Mouse (Mus musculus): ENCODE data around the gene Ccdc8. TPM values are rescaled to one million over a fixed set of nuclear protein-coding genes. Genes with fewer than 3 reads are reported as not detected.
A peak's percentile ranks its signal among the peaks of the same experiment; 100 is the strongest.
"Not testable (repeated sequence)": the region's sequence is repeated elsewhere in the genome, so short reads cannot be mapped to it uniquely, and the experiment has no call there.

Gene Ccdc8
- polyA plus RNA-seq, 1 experiment from 2014 or later, result 28.1 TPM

DNA sequence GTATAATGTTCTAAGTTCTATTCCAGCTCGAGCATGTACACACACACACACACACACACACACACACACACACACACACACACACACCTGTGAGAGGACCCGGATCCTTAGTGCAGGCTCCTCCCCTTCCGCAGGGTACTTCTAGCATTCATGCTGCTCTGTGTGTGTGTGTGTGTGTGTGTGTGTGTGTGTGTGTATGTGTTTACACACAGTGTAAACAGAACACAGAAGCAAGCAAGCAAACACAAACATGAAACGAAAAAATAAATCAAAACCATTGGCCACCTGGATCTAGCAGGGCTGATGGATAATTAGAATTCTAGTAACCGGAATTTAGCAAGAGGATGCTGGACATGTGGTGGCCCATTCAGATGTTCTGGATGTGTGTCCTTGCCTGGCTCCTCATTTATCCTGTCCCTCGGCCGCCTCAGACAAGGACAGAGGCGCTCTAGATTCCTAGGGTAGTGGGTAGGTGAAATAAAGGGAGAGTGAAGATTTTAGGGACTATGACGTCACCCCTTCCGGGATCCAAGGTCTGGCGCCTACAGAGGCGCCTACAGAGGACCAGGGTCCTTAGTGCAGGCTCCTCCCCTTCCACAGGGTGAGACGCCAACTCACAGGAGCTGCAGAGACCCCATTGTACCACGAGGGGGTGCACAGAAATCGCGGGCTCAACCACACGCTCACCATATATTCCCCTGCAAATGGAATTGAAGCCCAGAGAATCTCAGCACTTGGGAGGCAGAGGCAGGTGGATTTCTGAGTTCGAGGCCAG, 41.5 kb upstream of the Ccdc8 start:
- peak; percentile 77 for ATAC-seq
- H3K9ac ChIP-seq, result no peak overlapping the region
- H3K4me3 ChIP-seq (replicated peaks), result no peak overlapping the region
- no peak overlapping the region for H3K27ac ChIP-seq
- H3K4me1 ChIP-seq (replicated peaks), result peaks cover 37% of the 10 kb centered on the region
- 22% methylated on average over 18 of the region's 18 CpGs for WGBS
- H3K36me3 ChIP-seq, result no peaks in the 10 kb centered on the region
- no peaks in the 10 kb centered on the region for H3K9me3 ChIP-seq
- no peak overlapping the region; the same call in 1 of the 2 replicates for H3K4me2 ChIP-seq (replicated peaks)
- peaks cover 26% of the 10 kb centered on the region for H3K27me3 ChIP-seq (replicated peaks)

DNA sequence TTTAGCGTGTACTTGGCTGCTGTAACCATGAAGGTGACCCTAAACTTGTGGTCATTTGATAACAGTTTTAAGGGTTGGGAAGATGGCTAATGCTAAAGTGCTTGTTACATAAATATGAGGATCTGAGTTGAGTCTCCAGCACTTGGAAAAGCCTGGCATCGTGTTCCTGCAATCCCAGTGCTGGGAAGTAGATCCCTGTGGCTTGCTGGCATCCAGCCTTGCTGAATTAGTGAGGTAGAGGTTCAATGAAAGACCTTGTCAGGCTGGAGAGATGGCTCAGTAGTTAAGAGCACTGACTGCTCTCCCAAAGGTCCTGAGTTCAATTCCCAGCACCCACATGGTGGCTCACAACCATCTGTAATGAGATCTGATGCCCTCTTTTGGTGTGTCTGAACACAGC, 38.7 kb upstream of the Ccdc8 start:
- H3K27ac ChIP-seq; H3K36me3 ChIP-seq; ATAC-seq; H3K4me3 ChIP-seq (replicated peaks); H3K9me3 ChIP-seq; H3K4me2 ChIP-seq (replicated peaks); H3K9ac ChIP-seq: not testable (repeated sequence)
- peaks cover 12% of the 10 kb centered on the region for H3K4me1 ChIP-seq (replicated peaks)
- peaks cover 11% of the 10 kb centered on the region for H3K27me3 ChIP-seq (replicated peaks)
- WGBS, result 65% methylated on average over 2 of the region's 2 CpGs

GRCm38 (mm10) chr7:16955712-16956111, 36.8 kb upstream of the Ccdc8 start:
- no peak overlapping the region for H3K9ac ChIP-seq
- H3K27me3 ChIP-seq (replicated peaks), result no peaks in the 10 kb centered on the region
- no peak overlapping the region for H3K4me2 ChIP-seq (replicated peaks)
- H3K27ac ChIP-seq, result no peak overlapping the region
- no peaks in the 10 kb centered on the region for H3K9me3 ChIP-seq
- 66% methylated on average over 4 of the region's 4 CpGs for WGBS
- no peak for ATAC-seq
- no peak overlapping the region for H3K4me3 ChIP-seq (replicated peaks)
- 0 out of 2 replicates have a peak, but pooled peaks cover 3% of the 10 kb centered on the region for H3K4me1 ChIP-seq (replicated peaks)
- no peaks in the 10 kb centered on the region for H3K36me3 ChIP-seq

DNA sequence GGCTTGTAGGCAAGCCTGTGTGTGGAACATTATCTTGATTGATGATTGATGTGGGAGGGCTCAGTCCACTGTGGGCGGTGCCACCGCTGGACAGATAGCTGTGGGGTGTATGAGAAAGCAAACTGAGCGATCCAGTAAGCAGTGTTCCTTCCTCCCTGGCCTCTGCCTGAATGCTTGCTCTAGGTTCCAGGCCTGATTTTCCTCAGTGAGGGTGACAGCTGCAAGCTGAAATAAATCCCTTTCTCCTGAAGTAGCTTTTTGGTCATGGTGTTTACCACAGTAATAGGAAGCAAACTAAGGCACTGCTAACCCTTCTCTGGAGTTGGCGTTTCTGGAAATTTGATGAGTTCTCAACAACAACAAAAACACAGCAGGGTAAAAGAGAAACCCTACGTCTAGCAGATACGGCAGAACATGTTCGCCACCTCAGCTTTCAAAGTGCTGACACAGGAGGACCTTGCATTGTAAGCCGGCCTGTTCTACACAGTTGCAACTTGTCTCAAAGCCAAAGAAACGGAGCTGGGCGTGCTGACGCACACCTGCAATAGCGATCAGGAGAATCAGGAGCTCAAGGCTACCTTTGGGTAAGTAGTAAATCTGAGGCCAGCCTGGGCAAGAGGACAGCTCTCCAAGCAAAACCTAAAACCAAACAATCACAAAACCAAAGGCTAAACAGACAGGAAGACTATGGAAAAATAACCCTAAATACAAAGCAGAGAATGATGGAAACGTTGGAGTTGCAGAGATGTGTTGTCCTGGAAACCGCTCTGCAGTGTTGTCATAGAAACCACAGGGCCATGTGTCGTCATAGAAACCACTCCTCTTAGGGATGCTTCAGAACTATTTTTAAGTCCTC, 35.9 kb upstream of the Ccdc8 start:
- 73% methylated on average over 15 of the region's 15 CpGs for WGBS
- H3K4me3 ChIP-seq (replicated peaks), result no peak overlapping the region
- no peak for ATAC-seq
- H3K9ac ChIP-seq, result no peak overlapping the region
- no peak overlapping the region for H3K4me2 ChIP-seq (replicated peaks)
- no peaks in the 10 kb centered on the region for H3K36me3 ChIP-seq
- H3K27ac ChIP-seq, result no peak overlapping the region
- no peaks in the 10 kb centered on the region for H3K27me3 ChIP-seq (replicated peaks)
- H3K4me1 ChIP-seq (replicated peaks), result no peaks in the 10 kb centered on the region
- no peaks in the 10 kb centered on the region for H3K9me3 ChIP-seq

DNA sequence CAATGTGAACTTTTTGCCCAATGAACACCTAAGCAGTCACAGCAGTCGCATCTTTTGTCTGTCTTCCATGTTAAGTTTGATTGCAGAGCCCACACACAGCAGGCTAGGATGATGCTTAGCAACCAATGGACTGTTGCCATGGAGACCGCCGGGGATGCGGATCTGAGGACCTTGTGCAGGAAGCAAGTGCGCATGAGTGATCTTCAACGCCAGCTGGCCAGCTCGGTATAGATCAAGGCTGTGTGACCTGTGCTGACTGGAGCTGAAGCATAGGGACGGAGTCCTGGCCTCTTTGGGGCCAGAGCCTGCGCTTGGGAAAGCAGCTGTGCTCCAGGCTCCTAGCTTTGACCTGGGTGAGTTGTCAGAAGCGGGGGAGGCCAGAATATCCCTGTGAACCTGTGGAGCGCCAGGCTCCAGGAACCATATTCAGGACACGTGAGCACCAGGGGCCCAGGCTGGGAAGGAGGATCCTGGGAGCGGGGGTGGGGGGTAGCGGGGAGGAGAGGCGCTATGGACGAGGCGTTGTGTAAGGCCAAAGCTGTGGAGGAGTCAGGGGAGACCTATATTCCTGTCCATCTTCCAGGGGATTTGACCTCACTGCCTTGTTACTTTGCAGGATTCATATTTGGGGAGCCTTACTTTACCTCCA, 32.8 kb upstream of the Ccdc8 start, which contains the start of gene Pnmal1:
Gene Pnmal1, plus strand, starts transcription at position 141 of the 649 bp plus-strand sequence.
- H3K4me2 ChIP-seq (replicated peaks), result peak within 1 kb of the TSS; percentile 18; the same call in 1 of the 2 replicates
- ATAC-seq, result peak; percentile 52
- H3K27me3 ChIP-seq (replicated peaks), result no peaks in the 10 kb centered on the region
- no peaks in the 10 kb centered on the region for H3K4me1 ChIP-seq (replicated peaks)
- WGBS, result 25% methylated on average over 17 of the region's 17 CpGs
- no peak within 1 kb of the TSS for H3K27ac ChIP-seq
- no peaks in the 10 kb centered on the region for H3K9me3 ChIP-seq
- H3K4me3 ChIP-seq (replicated peaks), result no peak within 1 kb of the TSS
- no peaks in the 10 kb centered on the region for H3K36me3 ChIP-seq
- 0 out of 2 replicates have a peak within 1 kb of the TSS, but pooled peaks have one; percentile 5 for H3K9ac ChIP-seq

DNA sequence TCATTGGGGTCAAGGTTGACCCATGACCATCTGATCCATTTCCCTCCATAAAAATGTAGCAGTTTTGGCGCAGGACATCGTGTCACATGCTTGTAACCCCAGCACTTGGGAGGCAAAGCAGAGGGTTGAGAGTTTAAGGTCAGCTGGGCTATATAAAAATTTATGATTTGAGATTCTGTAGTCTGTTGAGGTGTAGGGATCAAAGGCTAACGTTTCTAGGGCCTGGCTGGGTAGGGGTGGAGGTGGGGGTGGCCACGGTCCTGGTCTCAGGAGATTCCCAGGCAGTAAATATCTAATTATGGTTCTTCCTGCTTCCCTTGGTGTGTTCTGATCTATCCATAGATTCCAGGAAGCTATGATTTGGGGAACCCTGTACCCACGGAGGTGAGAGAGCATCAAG, 30.8 kb upstream of the Ccdc8 start:
- Histone ChIP-seq H3K9ac (no peak overlapping the region), H3K9me3 (no peaks in the 10 kb centered on the region), H3K36me3 (no peaks in the 10 kb centered on the region), H3K4me3 (replicated peaks) (no peak overlapping the region), H3K4me1 (replicated peaks) (no peaks in the 10 kb centered on the region), H3K27ac (no peak overlapping the region), H3K4me2 (replicated peaks) (no peak overlapping the region), H3K27me3 (replicated peaks) (no peaks in the 10 kb centered on the region)
- peak; percentile 51 for ATAC-seq
- WGBS, result 56% methylated on average over 5 of the region's 5 CpGs

DNA sequence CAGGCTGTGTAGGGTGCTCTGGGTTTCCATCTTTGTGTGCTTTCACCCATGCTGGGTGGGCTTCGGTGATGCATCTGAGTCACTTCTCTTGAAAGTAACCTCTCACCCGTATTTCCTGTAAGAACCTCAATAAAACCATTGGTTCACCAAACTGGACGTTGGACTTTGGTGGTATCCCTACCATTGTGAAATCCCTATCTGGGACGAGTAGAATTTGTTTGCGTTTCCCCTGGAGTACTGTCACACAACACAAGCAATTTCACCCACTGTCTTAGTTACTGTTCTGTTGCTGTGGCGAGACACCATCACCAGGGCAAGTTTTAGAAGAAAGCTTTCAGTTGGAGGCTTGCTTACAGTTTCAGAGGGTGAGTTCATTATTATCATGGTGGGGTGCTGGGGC, 24.1 kb upstream of the Ccdc8 start:
- Histone ChIP-seq H3K27ac (no peak overlapping the region), H3K9ac (no peak overlapping the region), H3K4me2 (replicated peaks) (no peak overlapping the region), H3K27me3 (replicated peaks) (no peaks in the 10 kb centered on the region), H3K9me3 (no peaks in the 10 kb centered on the region), H3K36me3 (no peaks in the 10 kb centered on the region), H3K4me1 (replicated peaks) (no peaks in the 10 kb centered on the region), H3K4me3 (replicated peaks) (no peak overlapping the region)
- 80% methylated on average over 6 of the region's 6 CpGs for WGBS
- no peak for ATAC-seq

GRCm38 (mm10) chr7:16971160-16971559, 21.3 kb upstream of the Ccdc8 start:
- H3K4me1 ChIP-seq (replicated peaks), result no peaks in the 10 kb centered on the region
- 86% methylated on average over 3 of the region's 3 CpGs for WGBS
- no peak for ATAC-seq
- H3K9me3 ChIP-seq, result no peaks in the 10 kb centered on the region
- no peak overlapping the region for H3K9ac ChIP-seq
- no peak overlapping the region for H3K4me2 ChIP-seq (replicated peaks)
- no peaks in the 10 kb centered on the region for H3K27me3 ChIP-seq (replicated peaks)
- no peaks in the 10 kb centered on the region for H3K36me3 ChIP-seq
- no peak overlapping the region for H3K27ac ChIP-seq
- H3K4me3 ChIP-seq (replicated peaks), result no peak overlapping the region

DNA sequence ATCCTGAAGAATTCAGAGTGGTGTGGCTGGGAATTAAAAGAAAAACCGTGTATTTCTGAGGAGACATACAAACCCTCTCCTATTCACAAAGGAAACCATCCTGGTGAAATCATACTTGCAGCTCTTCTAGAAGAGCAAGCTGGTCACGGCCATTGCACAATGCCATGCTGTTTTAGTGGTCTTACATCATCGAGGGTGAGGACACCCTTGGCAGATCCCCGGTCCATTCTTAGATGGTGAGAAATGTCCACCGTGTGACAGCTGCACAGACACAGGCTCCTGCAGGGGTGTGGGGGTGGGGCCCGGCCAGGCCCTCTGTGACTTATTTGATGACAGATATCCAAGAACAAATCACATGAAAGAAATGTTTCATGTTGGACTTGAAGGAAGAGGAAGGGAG, 18.5 kb upstream of the Ccdc8 start:
- ATAC-seq, result no peak
- no peak overlapping the region for H3K9ac ChIP-seq
- no peaks in the 10 kb centered on the region for H3K9me3 ChIP-seq
- H3K4me3 ChIP-seq (replicated peaks), result no peak overlapping the region
- no peak overlapping the region for H3K27ac ChIP-seq
- no peaks in the 10 kb centered on the region for H3K36me3 ChIP-seq
- H3K27me3 ChIP-seq (replicated peaks), result no peaks in the 10 kb centered on the region
- no peaks in the 10 kb centered on the region for H3K4me1 ChIP-seq (replicated peaks)
- 65% methylated on average over 6 of the region's 6 CpGs for WGBS
- H3K4me2 ChIP-seq (replicated peaks), result no peak overlapping the region

GRCm38 (mm10) chr7:16976298-16976697, 16.2 kb upstream of the Ccdc8 start:
- H3K9me3 ChIP-seq, result no peaks in the 10 kb centered on the region
- no peak overlapping the region for H3K27ac ChIP-seq
- no peaks in the 10 kb centered on the region for H3K36me3 ChIP-seq
- H3K4me1 ChIP-seq (replicated peaks), result 0 out of 2 replicates have a peak, but pooled peaks cover 4% of the 10 kb centered on the region
- no peaks in the 10 kb centered on the region for H3K27me3 ChIP-seq (replicated peaks)
- H3K4me3 ChIP-seq (replicated peaks), result no peak overlapping the region
- WGBS, result 62% methylated on average over 8 of the region's 8 CpGs
- no peak for ATAC-seq
- no peak overlapping the region for H3K9ac ChIP-seq
- H3K4me2 ChIP-seq (replicated peaks), result no peak overlapping the region

GRCm38 (mm10) chr7:16978173-16978572, 14.3 kb upstream of the Ccdc8 start:
- 73% methylated on average over 6 of the region's 6 CpGs for WGBS

DNA sequence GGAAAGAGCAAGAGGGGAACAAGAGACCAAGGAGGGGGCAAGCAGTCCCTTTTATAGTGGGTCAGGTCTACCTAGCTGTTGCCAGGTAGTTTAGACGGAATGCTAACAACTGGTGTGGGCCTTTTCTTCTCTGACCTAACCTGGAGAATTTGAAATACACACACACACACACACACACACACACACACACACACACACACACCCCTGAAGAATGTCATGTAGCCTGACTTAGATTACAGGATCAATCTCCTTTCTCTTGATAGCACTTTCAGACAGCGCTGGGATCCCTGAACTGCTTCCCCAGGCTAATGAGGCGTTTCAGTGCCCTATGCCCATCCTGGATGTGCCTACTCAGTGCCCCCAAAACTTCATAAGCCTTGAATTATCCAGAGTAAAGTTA, 13.9 kb upstream of the Ccdc8 start:
- no peak overlapping the region for H3K27ac ChIP-seq
- no peaks in the 10 kb centered on the region for H3K9me3 ChIP-seq
- WGBS, result 86% methylated on average over 3 of the region's 3 CpGs
- no peaks in the 10 kb centered on the region for H3K27me3 ChIP-seq (replicated peaks)
- no peaks in the 10 kb centered on the region for H3K36me3 ChIP-seq
- H3K4me2 ChIP-seq (replicated peaks), result no peak overlapping the region
- H3K4me1 ChIP-seq (replicated peaks), result 0 out of 2 replicates have a peak, but pooled peaks cover 4% of the 10 kb centered on the region
- no peak for ATAC-seq
- no peak overlapping the region for H3K4me3 ChIP-seq (replicated peaks)
- H3K9ac ChIP-seq, result no peak overlapping the region

More at GRCm38 (mm10) chr7:16978173-16978572, 14.3 kb upstream of the Ccdc8 start:
- Histone ChIP-seq H3K36me3 (no peaks in the 10 kb centered on the region), H3K27ac (no peak overlapping the region), H3K4me3 (replicated peaks) (no peak overlapping the region), H3K9me3 (no peaks in the 10 kb centered on the region), H3K27me3 (replicated peaks) (no peaks in the 10 kb centered on the region), H3K4me1 (replicated peaks) (0 out of 2 replicates have a peak, but pooled peaks cover 4% of the 10 kb centered on the region), H3K4me2 (replicated peaks) (no peak overlapping the region), H3K9ac (no peak overlapping the region)
- ATAC-seq, result no peak

Data from intestine, embryonic 15.5 days (tissue).